Mouse (Mus musculus): ENCODE measurements around the gene Dcst2. TPM values are rescaled to one million over a fixed set of nuclear protein-coding genes. Genes with fewer than 3 reads are reported as not detected.
A peak's percentile ranks its signal among the peaks of the same experiment; 100 is the strongest.

Gene Dcst2
- polyA plus RNA-seq (2015; fragmentation: Nextera tagmentation; extraction: Ambion mirVana), result 0.09 and 0.34 TPM in 2 replicates

GRCm38 (mm10) chr3:89361675-89362074 is at the start of gene Dcst2:
Gene Dcst2, plus strand, starts transcription at chr3:89361975.
- H3K27me3 ChIP-seq, result no peaks in the 10 kb centered on the region
- H3K9me3 ChIP-seq, result no peaks in the 10 kb centered on the region
- H3K27ac ChIP-seq (replicated peaks), result no peak within 1 kb of the TSS
- no peaks in the 10 kb centered on the region for H3K36me3 ChIP-seq
- ATAC-seq (ENCODE audit: low FRiP score, low read depth), result no peak
- H3K4me1 ChIP-seq (replicated peaks), result no peaks in the 10 kb centered on the region
- WGBS, result 91% methylated on average over 7 of the region's 7 CpGs
- H3K4me2 ChIP-seq, result no peak within 1 kb of the TSS
- H3K9ac ChIP-seq, result no peak within 1 kb of the TSS
- no peak within 1 kb of the TSS for H3K4me3 ChIP-seq

DNA sequence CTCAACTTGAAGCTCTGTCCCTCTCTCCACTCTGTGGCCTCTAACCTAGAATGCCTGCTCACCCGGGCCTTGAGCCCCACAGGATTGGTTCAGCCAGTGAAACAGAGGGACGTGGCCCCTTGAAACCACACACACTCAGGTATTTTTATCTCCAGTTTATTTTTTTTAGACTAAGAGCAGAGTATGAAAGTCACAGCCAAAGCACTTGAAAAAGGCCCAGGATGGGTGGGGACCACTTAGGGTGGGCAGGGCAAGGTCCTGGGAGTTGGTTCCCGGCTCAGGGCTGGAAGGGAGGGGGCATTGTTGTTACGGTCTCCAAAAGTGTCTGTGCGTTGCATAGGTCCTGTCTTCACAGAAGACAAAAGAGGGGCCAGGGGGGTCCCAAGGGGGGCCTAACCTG is 47.4 kb upstream of the Dcst2 start:
- Histone ChIP-seq H3K9ac (no peak overlapping the region), H3K4me2 (no peak overlapping the region), H3K4me1 (replicated peaks) (peaks cover 45% of the 10 kb centered on the region), H3K36me3 (peaks cover 19% of the 10 kb centered on the region), H3K4me3 (no peak overlapping the region), H3K27me3 (no peaks in the 10 kb centered on the region), H3K27ac (replicated peaks) (no peak overlapping the region), H3K9me3 (no peaks in the 10 kb centered on the region)
- ATAC-seq (ENCODE audit: low FRiP score, low read depth), result no peak
- 64% methylated on average over 5 of the region's 5 CpGs for WGBS

- 47% methylated on average over 2 of the region's 2 CpGs for WGBS
Measured at GRCm38 (mm10) chr3:89314791-89315190, 47.0 kb upstream of the Dcst2 start.

DNA sequence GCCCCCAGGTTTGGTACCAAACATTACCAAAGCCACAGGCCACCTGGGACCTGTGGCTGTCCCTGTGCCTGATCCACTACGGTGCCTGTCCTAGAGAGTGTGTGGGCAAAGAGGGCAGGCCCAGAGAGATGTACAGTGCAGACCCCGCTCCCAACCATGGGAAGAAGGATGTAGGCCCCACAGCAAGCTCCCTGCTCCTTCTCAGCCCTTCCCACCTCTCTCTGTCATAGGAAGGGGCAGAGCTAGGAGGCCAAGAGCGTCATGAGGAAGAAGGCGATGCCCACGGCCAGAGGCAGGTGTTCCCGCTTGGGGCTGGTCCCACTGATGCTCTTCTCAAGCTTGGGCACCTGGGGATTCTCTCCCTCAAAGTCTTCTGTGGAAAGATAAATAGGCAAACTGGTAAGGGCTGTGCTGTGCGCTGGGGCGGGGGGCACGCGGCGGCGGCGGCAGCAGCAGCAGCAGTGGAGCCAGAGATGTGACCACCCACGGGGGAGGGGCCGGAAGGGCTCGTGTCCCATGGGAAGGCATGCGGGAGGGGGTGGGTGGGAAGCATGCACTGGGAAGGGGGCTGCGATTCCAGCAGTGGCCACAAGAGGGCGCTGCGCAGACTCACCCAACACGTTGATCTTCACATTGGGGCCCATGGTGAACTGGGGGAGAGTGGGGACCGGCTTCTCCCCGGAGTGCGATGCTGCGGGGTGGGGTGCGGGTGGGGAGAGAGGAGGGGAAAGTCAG is 46.4 kb upstream of the Dcst2 start:
- Histone ChIP-seq H3K36me3 (peaks cover 19% of the 10 kb centered on the region), H3K4me1 (replicated peaks) (peaks cover 56% of the 10 kb centered on the region), H3K4me2 (peak overlapping the region; percentile 50), H3K9ac (no peak overlapping the region), H3K27ac (replicated peaks) (no peak overlapping the region), H3K9me3 (no peaks in the 10 kb centered on the region), H3K4me3 (peak overlapping the region; percentile 20), H3K27me3 (no peaks in the 10 kb centered on the region)
- ATAC-seq (ENCODE audit: low FRiP score, low read depth), result no peak
- 6% methylated on average over 24 of the region's 26 CpGs for WGBS

More at GRCm38 (mm10) chr3:89314791-89315190, 47.0 kb upstream of the Dcst2 start:
- no peak for ATAC-seq (ENCODE audit: low FRiP score, low read depth)
- H3K4me3 ChIP-seq, result no peak overlapping the region
- no peaks in the 10 kb centered on the region for H3K9me3 ChIP-seq
- H3K4me1 ChIP-seq (replicated peaks), result peaks cover 50% of the 10 kb centered on the region
- peaks cover 19% of the 10 kb centered on the region for H3K36me3 ChIP-seq
- H3K4me2 ChIP-seq, result peak overlapping the region; percentile 50; the same call in 1 of the 2 replicates
- no peaks in the 10 kb centered on the region for H3K27me3 ChIP-seq
- H3K9ac ChIP-seq, result no peak overlapping the region
- no peak overlapping the region for H3K27ac ChIP-seq (replicated peaks)

DNA sequence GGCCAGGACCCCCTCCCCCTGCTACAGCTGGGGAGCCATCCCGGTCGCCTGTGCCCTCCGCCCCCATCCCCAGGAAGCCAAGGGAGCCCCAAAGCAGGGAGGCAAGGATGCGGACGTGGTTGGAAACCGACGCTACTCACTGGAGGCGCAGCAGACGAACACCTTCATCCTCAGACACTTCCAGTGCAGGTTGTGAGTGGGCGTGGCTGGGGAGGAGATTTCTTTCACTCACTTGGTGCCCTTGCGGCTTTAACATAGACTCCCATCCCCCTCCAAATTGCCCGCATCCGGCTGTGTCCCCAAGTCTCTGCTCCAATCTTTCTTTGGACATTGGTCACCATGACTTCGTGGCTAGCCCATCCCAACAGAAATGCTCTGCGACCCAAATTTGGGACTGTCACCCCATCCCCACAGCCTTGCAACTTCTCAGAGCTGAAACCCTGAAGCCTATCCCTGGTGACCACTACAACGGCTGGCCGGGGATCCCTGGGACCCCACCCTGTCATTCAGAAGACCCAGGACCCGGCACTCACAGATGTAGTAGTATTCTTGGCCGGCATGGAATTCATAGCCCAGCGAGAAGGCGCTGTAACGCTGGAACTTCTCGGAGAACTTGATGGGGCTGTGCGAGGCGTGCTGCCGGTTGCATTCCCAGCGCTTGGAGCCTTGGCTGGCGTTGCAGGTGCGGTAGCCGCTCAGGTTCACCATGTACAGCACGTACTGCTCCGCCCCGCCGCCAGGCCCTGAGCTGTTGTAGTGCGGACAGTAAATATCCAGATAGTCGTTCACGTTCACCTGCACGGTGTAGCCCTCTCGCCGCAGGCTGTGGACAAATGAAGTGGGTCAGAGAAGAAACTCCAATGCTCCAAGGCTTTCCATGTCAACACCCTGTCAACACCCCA is 45.6 kb upstream of the Dcst2 start:
- Histone ChIP-seq H3K9me3 (no peaks in the 10 kb centered on the region), H3K4me3 (0 out of 2 replicates have a peak overlapping the region, but pooled peaks have one; percentile 20), H3K4me2 (peak overlapping the region; percentile 50), H3K4me1 (replicated peaks) (peaks cover 64% of the 10 kb centered on the region), H3K36me3 (peaks cover 19% of the 10 kb centered on the region), H3K9ac (no peak overlapping the region), H3K27me3 (no peaks in the 10 kb centered on the region), H3K27ac (replicated peaks) (no peak overlapping the region)
- 8% methylated on average over 40 of the region's 40 CpGs for WGBS
- no peak for ATAC-seq (ENCODE audit: low FRiP score, low read depth)

- Histone ChIP-seq H3K9me3 (no peaks in the 10 kb centered on the region), H3K27me3 (no peaks in the 10 kb centered on the region), H3K9ac (no peak overlapping the region), H3K36me3 (peaks cover 19% of the 10 kb centered on the region), H3K4me1 (replicated peaks) (peaks cover 69% of the 10 kb centered on the region), H3K27ac (replicated peaks) (0 out of 2 replicates have a peak overlapping the region, but pooled peaks have one; percentile 43), H3K4me3 (no peak overlapping the region), H3K4me2 (peak overlapping the region; percentile 50)
- 0% methylated on average over 4 of the region's 4 CpGs for WGBS
- peak; percentile 17; the same call in 1 of the 2 replicates for ATAC-seq (ENCODE audit: low FRiP score, low read depth)
Measured at GRCm38 (mm10) chr3:89316833-89317232, 44.9 kb upstream of the Dcst2 start.

DNA sequence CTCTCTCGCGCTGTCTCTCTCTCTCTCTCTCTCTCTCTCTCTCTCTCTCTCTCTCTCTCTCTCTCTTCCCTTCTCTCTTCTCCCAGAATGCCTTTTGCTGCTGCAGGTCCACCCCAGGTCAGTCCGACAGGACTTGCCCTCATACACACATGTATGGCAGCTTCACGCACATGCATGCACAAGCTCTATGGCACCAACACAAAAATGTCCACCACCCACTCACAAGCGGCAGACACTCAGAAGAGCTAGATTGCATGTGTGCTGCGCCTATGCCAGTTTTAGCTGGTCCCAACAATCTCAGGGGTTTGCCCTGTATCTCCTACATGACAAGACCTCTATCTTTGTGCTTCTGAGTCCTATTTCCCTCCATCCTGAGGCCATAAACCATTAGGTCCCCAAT is 44.5 kb upstream of the Dcst2 start:
- peaks cover 19% of the 10 kb centered on the region for H3K36me3 ChIP-seq
- H3K4me2 ChIP-seq, result peak overlapping the region; percentile 50
- no peak overlapping the region for H3K4me3 ChIP-seq
- no peak for ATAC-seq (ENCODE audit: low FRiP score, low read depth)
- H3K4me1 ChIP-seq (replicated peaks), result peaks cover 69% of the 10 kb centered on the region
- no peaks in the 10 kb centered on the region for H3K9me3 ChIP-seq
- 55% methylated on average over 6 of the region's 6 CpGs for WGBS
- 0 out of 2 replicates have a peak overlapping the region, but pooled peaks have one; percentile 43 for H3K27ac ChIP-seq (replicated peaks)
- H3K27me3 ChIP-seq, result no peaks in the 10 kb centered on the region
- H3K9ac ChIP-seq, result no peak overlapping the region

DNA sequence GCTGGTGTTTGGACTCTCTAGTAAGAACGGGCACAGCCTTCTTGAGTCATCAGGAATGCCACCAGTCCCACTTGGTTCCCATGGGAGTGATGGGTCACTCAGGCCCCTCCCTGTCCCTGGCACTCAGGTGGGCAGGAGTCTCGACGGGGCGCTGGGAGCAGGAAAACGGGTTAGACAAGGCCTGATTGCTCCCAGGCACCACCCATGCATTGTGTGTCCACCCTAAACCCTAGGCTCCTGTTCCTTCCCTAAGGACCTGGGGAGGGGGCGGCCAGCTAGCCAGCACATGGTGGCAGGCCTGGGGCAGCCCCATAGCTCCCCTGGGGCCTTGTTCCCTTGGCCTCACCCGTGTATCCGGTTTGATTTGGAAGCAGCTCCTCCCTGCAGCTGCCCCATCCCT is 43.5 kb upstream of the Dcst2 start:
- ATAC-seq (ENCODE audit: low FRiP score, low read depth), result no peak
- peaks cover 15% of the 10 kb centered on the region for H3K36me3 ChIP-seq
- no peak overlapping the region for H3K9ac ChIP-seq
- WGBS, result 59% methylated on average over 8 of the region's 8 CpGs
- H3K27me3 ChIP-seq, result no peaks in the 10 kb centered on the region
- H3K4me2 ChIP-seq, result no peak overlapping the region
- H3K4me1 ChIP-seq (replicated peaks), result peaks cover 74% of the 10 kb centered on the region
- no peak overlapping the region for H3K4me3 ChIP-seq
- H3K9me3 ChIP-seq, result no peaks in the 10 kb centered on the region
- H3K27ac ChIP-seq (replicated peaks), result no peak overlapping the region

- peaks cover 9% of the 10 kb centered on the region for H3K36me3 ChIP-seq
- H3K4me1 ChIP-seq (replicated peaks), result peaks cover 74% of the 10 kb centered on the region
- peak overlapping the region; percentile 66 for H3K4me3 ChIP-seq
- ATAC-seq (ENCODE audit: low FRiP score, low read depth), result no peak
- peak overlapping the region; percentile 91 for H3K27ac ChIP-seq (replicated peaks)
- H3K9me3 ChIP-seq, result no peaks in the 10 kb centered on the region
- H3K27me3 ChIP-seq, result peaks cover 3% of the 10 kb centered on the region; the same call in 1 of the 2 replicates
- H3K9ac ChIP-seq, result no peak overlapping the region; the same call in 1 of the 2 replicates
- 6% methylated on average over 21 of the region's 21 CpGs for WGBS
- peak overlapping the region; percentile 86 for H3K4me2 ChIP-seq
Measured at GRCm38 (mm10) chr3:89318971-89319590, 42.7 kb upstream of the Dcst2 start.

GRCm38 (mm10) chr3:89319591-89320350 is 42.0 kb upstream of the Dcst2 start:
- peaks cover 4% of the 10 kb centered on the region; the same call in 1 of the 2 replicates for H3K27me3 ChIP-seq
- no peaks in the 10 kb centered on the region for H3K9me3 ChIP-seq
- H3K27ac ChIP-seq (replicated peaks), result peak overlapping the region; percentile 91
- peaks cover 4% of the 10 kb centered on the region; the same call in 1 of the 2 replicates for H3K36me3 ChIP-seq
- WGBS, result 1% methylated on average over 58 of the region's 58 CpGs
- peaks cover 73% of the 10 kb centered on the region for H3K4me1 ChIP-seq (replicated peaks)
- peak overlapping the region; percentile 66 for H3K4me3 ChIP-seq
- H3K9ac ChIP-seq, result peak overlapping the region; percentile 74
- no peak for ATAC-seq (ENCODE audit: low FRiP score, low read depth)
- peak overlapping the region; percentile 86 for H3K4me2 ChIP-seq

GRCm38 (mm10) chr3:89320581-89321182 is 41.1 kb upstream of the Dcst2 start:
- under 1% methylated on average over 40 of the region's 41 CpGs for WGBS
- Histone ChIP-seq H3K4me3 (peak overlapping the region; percentile 66), H3K9me3 (no peaks in the 10 kb centered on the region), H3K4me1 (replicated peaks) (peaks cover 64% of the 10 kb centered on the region), H3K36me3 (no peaks in the 10 kb centered on the region), H3K27ac (replicated peaks) (peak overlapping the region; percentile 91), H3K4me2 (peak overlapping the region; percentile 86), H3K9ac (peak overlapping the region; percentile 74), H3K27me3 (peaks cover 4% of the 10 kb centered on the region; the same call in 1 of the 2 replicates)
- peak; percentile 28 for ATAC-seq (ENCODE audit: low FRiP score, low read depth)
